Mouse (Mus musculus): Measurements from ENCODE around the gene Actn4.

DNA sequence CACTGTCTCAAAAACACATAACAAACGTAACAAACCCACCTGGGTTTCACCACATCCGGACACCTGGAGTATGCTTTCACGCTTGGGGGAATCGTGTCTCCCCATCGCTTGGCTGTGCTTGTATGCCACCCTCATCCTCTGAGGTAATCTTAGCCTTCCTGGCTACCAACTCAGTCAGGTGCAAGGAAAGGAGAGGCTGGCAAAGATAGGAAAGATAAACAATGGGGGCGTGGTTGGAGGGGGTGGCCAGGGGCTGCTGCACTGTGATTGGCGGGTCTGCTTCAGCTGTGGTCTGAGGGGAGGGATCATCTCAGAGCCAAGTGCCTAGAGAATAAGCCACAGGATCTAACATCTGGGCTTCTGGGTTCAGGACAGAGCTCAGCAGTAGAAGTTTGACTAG, 82.5 kb downstream of the Actn4 start:
- TF ChIP-seq EP300 (optimal IDR thresholded peaks at IDR 0.05), result no peak
- no peak for TF ChIP-seq CTCF (IDR thresholded peaks at IDR 0.05; ENCODE audit: low read depth)
